Mouse (Mus musculus) right cerebral cortex, adult 2 months (tissue): Measurements from ENCODE around the gene Fgd3.

Experiments used
- DNase-seq, 2 experiments: peaks; one replicate each; pipeline ENCODE4 v3.0.0; 2021 to 2022; ENCODE audit warnings: low spot score in 2 of 2

The Fgd3 gene

GRCm38 (mm10) chr13:49320040-49320439 lies at the start of gene Fgd3:
Gene Fgd3 (minus strand): TSS chr13:49320311.
- peak; percentile 51 to 65 for DNase-seq

- no peak for DNase-seq
Measured at GRCm38 (mm10) chr13:49369404-49369803, 49.3 kb upstream of the Fgd3 start.

DNA sequence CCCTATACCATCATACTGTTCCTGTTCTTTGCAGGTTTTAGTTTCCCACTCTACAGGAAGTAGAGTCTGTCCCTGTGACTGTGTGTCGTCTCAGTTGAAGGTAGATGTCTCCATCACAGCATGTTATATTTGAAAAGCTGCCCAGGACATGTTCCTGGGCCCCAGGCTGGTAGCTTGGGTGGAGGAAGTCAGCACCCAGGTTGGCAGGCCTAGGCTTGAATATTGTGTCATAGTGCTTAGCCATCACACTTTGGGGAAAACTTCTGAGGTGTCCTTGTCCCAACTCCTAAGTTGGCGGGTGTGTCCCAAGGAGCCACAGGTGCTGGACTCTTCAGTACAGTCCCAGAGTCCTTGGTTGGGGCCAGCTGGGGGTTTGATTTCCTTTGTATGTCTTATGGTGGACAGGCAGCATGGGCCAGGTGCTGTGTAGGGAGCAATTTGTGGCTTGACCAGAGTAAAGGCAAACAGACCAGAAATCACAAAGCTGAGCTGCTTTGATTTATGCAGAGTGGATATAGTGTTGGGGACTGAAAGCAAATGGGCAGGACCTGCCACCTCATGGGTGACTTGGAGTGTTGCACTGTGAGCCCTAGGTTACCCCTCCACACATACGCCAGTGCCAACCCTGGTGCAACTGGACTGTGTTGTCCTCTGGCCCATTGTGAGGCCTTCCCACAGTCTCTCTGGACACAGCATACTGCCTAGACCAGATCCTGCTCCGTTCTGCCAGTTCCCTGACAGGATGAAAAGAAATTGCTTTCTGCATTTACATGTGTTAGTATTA lies 47.7 kb upstream of the Fgd3 start:
- DNase-seq, result no peak

GRCm38 (mm10) chr13:49364716-49365115 lies 44.6 kb upstream of the Fgd3 start:
- DNase-seq, result no peak

- DNase-seq, result no peak
Measured at GRCm38 (mm10) chr13:49362804-49363203, 42.7 kb upstream of the Fgd3 start.

DNA sequence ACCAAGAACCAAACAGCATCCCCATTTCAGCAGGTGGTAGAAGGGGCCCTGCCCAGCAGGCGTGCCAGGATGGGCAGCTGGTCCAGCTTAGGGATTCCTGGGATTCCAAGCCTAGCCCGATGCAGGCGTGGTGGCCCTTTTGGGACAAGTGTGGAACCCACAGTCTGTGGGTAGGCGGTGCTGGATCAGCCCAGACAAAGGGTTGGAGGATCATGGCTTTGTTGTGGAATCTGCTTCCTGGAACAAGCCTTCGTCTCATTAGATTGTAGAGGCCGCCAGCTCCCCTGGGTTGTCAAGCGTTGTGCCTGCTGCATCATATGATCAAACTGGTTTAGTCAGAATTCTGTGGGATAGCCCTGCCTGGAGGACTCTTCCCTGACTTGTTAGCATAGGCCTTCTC lies 42.3 kb upstream of the Fgd3 start:
- DNase-seq, result no peak

DNA sequence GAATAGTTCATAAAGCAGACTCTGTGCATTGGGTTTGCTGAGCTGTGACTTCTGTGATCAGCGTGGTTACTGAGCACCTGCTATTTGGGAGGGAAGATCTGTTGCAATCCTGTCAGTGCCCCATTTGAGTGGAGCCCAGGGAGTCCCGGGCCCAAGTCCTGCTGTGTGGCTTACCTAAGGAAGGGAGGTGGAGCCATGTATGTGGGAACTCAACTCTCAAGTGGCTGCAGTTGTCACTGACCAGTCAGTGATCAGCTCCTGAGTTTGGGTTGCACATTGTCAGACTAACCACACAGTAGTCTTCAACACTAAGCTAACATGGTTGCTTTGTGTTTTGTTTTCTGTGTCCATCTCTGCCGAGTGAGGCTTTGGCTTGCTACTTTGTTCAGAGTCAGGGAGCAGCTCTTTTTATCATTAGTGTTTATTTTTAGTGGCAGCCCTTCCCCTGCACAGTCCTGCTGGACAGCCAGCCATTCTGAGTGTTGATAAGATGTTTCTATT lies 40.8 kb upstream of the Fgd3 start:
- DNase-seq, result no peak

- DNase-seq, result no peak
Measured at GRCm38 (mm10) chr13:49358184-49358583, 38.1 kb upstream of the Fgd3 start.

DNA sequence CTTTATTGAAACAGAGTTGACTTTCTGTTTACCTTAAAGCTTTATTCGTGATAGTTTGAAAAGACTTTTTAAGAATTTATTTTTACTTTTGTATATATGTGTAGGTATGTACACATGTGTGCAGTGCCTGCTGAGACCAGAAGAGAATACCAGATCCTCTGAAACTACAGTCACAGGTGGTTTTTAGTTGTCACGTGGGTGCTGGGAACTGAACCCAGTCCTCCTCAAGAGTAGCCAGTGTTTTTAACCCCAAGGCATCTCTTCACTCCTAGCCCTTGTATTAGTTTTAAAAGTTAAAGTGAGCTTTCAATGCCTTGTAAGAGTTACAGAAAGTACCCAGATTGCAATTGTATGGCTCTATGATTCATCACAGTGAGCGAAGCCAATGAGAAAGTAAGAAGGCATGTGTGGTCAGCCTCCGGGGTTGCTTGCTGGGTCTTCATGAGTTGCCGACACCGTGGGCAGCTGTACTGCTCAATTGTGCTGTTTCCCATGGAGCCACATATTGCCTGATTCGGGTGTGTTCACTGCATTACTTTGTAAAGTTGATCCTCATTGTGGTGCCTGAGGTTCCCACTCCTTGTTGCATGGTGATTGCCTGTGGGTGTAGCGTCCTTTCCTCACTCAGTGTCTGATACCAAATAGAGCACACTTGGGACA lies 37.4 kb upstream of the Fgd3 start:
- DNase-seq, result no peak

DNA sequence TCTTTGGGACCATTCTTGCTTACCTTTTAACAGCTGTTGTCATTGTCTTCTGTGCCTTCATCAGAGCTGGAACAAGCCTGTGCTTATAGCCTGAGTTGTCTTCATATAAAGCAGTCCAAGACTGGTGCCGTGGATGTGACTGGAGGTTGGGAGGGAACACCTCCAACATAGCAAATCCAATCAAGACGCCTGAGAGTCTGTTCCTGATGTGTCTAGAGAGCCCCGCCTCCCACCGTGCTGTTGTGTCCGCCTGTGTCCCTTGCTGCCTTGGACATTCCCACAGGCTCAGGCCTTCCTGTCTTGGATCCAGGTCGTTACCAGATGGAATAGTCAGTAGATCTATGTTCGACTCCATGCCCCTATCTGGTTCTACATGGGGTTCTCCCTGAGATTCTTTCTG lies 36.0 kb upstream of the Fgd3 start:
- no peak for DNase-seq

DNA sequence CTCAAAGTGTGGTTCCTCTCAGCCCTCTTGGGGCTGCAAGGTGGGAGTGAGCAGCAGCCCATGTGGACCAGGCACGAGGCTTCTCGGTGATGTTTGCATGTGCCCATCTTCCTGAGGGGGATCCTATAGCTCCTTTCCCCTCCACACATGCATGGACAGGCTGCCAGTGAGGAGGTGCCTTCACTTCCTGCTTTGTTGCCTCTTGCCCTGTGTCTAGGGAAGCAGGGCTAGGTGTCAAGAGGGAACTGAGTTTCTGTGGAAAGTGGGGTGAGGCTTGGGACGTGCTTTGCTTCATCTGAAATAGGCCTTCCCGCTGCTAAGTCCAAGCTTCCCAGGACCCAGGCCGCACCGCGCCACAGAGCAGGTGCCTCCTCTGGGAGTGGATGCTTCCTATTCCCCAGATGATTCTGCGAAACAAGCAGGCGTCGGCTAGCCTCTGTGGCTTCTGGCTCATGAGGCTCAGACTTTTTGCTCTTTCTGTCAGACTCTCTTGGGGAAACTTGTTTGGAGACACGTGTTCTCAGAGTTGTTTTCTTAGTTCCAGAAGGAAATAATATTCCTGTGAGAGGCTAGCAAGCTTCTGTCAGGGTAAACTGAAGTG lies 35.5 kb upstream of the Fgd3 start:
- no peak for DNase-seq

DNA sequence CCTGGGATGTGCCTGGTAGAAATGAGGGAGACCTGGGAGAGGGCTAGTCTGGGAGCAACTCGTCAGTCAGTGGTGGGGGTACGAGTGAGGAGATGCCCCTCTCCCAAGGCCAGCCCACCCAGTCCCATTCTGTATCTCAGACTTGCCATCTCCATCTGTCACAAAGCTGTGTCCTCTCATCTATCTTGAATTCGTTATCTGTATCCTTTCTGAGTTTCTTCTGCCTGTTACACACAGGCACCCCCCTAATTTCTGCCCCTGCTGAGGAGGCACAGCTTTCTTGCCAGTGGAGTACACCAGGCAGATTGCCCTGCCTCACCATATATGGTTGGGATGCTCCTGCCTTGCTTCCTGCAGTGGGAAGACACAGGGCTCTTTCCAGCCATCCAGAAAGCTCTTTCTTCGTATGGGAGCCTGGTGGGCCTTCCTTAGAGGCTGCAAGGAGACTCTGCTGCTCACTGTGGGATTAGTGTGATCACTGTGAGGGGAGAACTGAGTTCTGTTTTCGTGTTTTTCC lies 33.9 kb upstream of the Fgd3 start:
- peak; percentile 30 to 41 for DNase-seq

- DNase-seq, result no peak
Measured at GRCm38 (mm10) chr13:49353422-49353821, 33.3 kb upstream of the Fgd3 start.

- no peak for DNase-seq
Measured at GRCm38 (mm10) chr13:49352581-49353159, 32.6 kb upstream of the Fgd3 start.

GRCm38 (mm10) chr13:49349836-49350505 lies 29.9 kb upstream of the Fgd3 start:
- DNase-seq, result no peak

DNA sequence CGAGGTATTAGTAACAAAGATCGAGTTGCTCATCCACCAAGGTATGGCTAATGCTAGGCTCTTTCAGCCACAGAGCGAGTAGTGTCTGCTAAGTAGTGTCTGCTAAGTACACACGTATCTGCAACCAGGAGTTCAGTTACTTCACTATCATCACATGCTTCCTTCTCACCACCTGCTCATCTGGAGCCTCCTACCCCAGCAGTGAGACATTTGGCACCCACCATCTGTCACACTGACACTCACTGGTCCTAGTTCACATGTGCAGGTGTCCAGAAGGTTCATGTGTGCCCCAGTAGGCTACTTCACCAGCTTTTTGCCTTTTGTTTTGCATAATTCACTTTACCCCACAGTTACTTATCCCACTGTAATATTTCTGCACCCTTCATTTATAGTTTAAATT lies 29.2 kb upstream of the Fgd3 start:
- DNase-seq, result no peak

DNA sequence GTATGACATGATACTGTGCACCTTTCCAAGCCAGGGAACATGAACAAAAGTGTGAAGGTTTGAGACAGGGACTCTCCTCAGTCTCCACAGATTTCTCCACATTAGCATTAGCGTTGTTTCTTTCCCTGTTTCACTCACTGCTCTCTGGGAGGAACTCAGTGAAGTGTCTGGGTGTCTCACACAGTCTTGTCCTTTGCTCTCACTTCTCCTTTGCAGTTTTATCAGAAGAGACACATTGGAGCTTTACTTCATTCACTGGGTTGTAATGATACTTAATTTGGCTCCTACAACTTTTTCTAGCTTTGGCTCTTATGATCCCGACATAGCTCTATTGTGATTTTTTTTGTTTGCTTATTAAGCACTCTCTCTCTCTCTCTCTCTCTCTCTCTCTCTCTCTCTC lies 28.4 kb upstream of the Fgd3 start:
- no peak for DNase-seq

- no peak for DNase-seq
Measured at GRCm38 (mm10) chr13:49345476-49345875, 25.4 kb upstream of the Fgd3 start.

GRCm38 (mm10) chr13:49344567-49344966 lies 24.5 kb upstream of the Fgd3 start:
- DNase-seq, result no peak

DNA sequence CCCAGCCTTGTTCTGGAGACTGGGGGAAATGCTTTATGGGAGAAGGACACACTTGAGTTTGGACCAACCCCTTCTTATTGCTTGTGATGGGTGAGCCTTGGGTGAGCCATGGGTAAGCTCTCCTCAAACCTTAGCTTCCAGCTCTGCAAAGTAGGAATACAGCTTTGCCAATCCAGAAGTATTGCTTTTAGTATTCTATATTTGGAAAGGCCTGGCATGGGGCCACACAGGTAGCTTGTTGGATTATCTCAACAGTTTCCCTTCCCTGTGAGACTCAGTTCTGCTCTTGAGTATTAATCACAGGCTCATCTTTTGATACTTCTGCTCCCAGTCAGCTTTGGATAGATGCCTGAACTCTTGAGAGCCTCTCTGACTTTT lies 22.6 kb upstream of the Fgd3 start:
- no peak for DNase-seq

- no peak for DNase-seq
Measured at GRCm38 (mm10) chr13:49341831-49342722, 22.0 kb upstream of the Fgd3 start.
